Mouse (Mus musculus): Measurements from ENCODE around the gene Clk2. TPM values are rescaled to one million over a fixed set of nuclear protein-coding genes. Genes with fewer than 3 reads are reported as not detected.

Clk2 gene
- polyA plus RNA-seq, 1 experiment, result 27.7 TPM

DNA sequence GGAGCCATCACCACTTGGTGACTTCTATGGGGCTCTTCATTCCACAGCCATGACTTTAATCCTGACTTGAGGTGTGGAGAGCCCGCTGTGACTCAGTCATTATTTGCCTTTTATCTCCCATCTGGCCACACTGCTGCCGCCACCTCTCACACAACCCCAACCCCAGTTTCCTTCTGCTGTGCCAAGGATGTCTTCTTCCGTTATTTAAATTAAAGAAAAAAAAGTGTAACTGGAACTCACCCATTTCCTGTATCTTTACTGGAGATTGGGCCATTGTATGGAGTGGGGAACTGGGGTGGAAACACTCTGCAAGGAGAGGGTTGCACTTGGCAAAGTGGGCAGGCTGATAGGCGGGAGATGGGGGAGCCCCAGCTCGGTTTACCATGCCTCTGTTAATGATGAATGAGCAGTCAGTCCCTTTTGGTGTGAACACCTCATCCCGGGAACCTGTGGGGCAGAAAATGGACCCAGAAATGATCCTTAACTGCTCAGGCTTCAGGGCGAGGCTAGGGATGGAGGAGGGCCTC, 18.0 kb downstream of the Clk2 start:
- no peak for TF ChIP-seq POLR2A (IDR thresholded peaks at IDR 0.05; ENCODE audit: low read depth, low read length)
- TF ChIP-seq CTCF (IDR thresholded peaks at IDR 0.05; ENCODE audit: extremely low read depth, insufficient read length, insufficient replicate concordance, low read depth, low read length), result no peak
- Histone ChIP-seq H3K27me3 (ENCODE audit: control insufficient read depth, insufficient read depth, low read length) (no peaks in the 10 kb centered on the region), H3K27ac (ENCODE audit: insufficient read depth, low read depth, low read length) (no peak overlapping the region), H3K4me3 (ENCODE audit: low read depth, low read length) (peak overlapping the region; percentile 69), H3K36me3 (ENCODE audit: control insufficient read depth, insufficient read depth, low read length) (peaks cover 27% of the 10 kb centered on the region), H3K4me1 (ENCODE audit: control insufficient read depth, insufficient read depth, insufficient read length, low read length) (peaks cover 11% of the 10 kb centered on the region)
- WGBS, result 40% methylated on average over 7 of the region's 7 CpGs

DNA sequence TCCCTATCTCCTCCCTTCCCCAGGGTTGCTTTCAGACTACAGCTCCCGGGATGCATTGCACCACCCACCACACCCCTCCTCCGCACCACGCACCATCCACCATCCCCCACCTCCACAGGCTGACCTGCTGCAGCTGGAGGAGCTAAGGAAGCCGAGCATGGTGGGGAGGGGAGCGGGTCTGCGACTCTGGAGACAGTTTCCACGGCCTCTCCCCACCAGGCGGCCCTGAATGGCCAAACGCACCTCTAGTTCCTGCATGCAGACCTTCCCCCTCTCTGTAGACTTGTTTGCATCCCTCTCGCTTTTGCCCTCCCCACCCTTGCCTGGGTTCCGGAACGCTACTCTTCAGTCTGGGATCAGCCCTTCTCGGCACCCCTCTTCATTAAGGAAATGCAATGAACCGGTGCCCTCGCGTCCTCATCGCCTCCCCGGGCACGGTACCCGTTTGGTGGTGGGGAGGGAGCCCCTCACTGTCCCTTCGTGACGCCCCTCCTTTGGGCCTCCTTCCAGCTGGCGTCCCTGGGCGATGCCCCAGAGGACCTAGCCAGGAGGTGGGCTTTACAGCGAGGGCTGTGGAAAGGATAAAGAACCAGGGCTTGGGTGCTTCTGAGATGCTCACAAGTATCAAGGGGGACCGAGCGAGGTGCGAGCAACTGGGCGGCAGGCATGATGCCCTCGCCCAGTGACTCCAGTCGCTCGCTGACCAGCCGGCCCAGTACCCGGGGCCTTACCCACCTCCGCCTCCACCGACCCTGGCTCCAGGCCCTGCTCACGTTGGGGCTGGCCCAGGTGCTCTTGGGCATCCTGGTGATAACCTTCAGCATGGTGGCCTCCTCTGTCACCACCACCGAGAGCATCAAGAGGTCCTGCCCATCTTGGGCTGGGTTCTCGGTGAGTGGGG, 18.7 kb downstream of the Clk2 start, which contains the start of gene Fam189b:
Fam189b (plus strand) TSS at position 86 of the 901 bp plus-strand sequence.
- TF ChIP-seq CTCF (IDR thresholded peaks at IDR 0.05; ENCODE audit: extremely low read depth, insufficient read length, insufficient replicate concordance, low read depth, low read length) (no peak), POLR2A (IDR thresholded peaks at IDR 0.05; ENCODE audit: low read depth, low read length) (peak; percentile 26; the same call in 1 of the 2 replicates)
- Histone ChIP-seq H3K4me1 (ENCODE audit: control insufficient read depth, insufficient read depth, insufficient read length, low read length) (peaks cover 9% of the 10 kb centered on the region), H3K27ac (ENCODE audit: insufficient read depth, low read depth, low read length) (no peak within 1 kb of the TSS), H3K4me3 (ENCODE audit: low read depth, low read length) (peak within 1 kb of the TSS; percentile 69), H3K27me3 (ENCODE audit: control insufficient read depth, insufficient read depth, low read length) (no peaks in the 10 kb centered on the region), H3K36me3 (ENCODE audit: control insufficient read depth, insufficient read depth, low read length) (peaks cover 27% of the 10 kb centered on the region)
- 8% methylated on average over 39 of the region's 39 CpGs for WGBS

DNA sequence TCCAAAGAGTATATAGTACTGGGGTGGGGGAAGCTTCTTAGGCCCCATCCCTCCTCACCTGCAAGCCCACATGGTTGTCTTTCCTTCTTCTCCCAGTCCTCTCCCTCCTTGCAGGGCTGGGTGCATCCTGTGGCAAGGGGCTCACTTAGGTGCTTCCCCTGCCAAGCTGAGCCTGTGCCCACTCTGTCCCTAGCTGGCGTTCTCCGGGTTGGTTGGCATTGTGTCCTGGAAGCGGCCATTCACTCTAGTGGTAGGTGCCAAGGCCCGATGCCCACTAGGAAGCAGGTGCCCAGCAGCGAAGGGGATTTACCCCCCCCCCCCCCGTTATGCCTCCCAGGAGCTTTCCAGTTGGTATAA, 19.3 kb downstream of the Clk2 start:
- no peaks in the 10 kb centered on the region for H3K27me3 ChIP-seq (ENCODE audit: control insufficient read depth, insufficient read depth, low read length)
- 86% methylated on average over 6 of the region's 6 CpGs for WGBS
- peaks cover 27% of the 10 kb centered on the region for H3K36me3 ChIP-seq (ENCODE audit: control insufficient read depth, insufficient read depth, low read length)
- TF ChIP-seq POLR2A (IDR thresholded peaks at IDR 0.05; ENCODE audit: low read depth, low read length) (no peak), CTCF (IDR thresholded peaks at IDR 0.05; ENCODE audit: extremely low read depth, insufficient read length, insufficient replicate concordance, low read depth, low read length) (no peak)
- H3K4me3 ChIP-seq (ENCODE audit: low read depth, low read length), result peak overlapping the region; percentile 69; the same call in 1 of the 2 replicates
- no peak overlapping the region for H3K27ac ChIP-seq (ENCODE audit: insufficient read depth, low read depth, low read length)
- H3K4me1 ChIP-seq (ENCODE audit: control insufficient read depth, insufficient read depth, insufficient read length, low read length), result peaks cover 6% of the 10 kb centered on the region; the same call in 1 of the 2 replicates

DNA sequence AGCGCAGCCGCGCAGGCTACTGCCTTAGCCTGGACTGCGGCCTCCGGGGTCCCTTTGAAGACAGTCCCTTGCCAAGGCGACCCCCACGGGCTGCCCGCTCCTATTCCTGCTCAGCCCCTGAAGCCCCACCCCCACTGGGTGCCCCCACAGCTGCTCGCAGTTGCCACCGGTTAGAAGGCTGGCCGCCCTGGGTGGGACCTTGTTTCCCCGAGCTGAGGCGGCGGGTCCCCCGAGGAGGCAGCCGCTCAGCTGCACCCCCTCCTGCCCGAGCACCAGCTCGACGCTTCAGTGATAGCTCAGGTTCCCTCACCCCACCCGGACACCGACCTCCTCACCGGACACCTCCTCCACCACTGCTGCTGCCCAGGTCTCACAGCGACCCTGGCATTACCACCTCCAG, 22.6 kb downstream of the Clk2 start:
- 72% methylated on average over 23 of the region's 23 CpGs for WGBS
- Histone ChIP-seq H3K27me3 (ENCODE audit: control insufficient read depth, insufficient read depth, low read length) (no peaks in the 10 kb centered on the region), H3K4me3 (ENCODE audit: low read depth, low read length) (peak overlapping the region; percentile 43), H3K27ac (ENCODE audit: insufficient read depth, low read depth, low read length) (peak overlapping the region; percentile 61), H3K36me3 (ENCODE audit: control insufficient read depth, insufficient read depth, low read length) (peaks cover 1% of the 10 kb centered on the region; the same call in 1 of the 2 replicates), H3K4me1 (ENCODE audit: control insufficient read depth, insufficient read depth, insufficient read length, low read length) (peaks cover 4% of the 10 kb centered on the region; the same call in 1 of the 2 replicates)
- TF ChIP-seq POLR2A (IDR thresholded peaks at IDR 0.05; ENCODE audit: low read depth, low read length), result no peak
- TF ChIP-seq CTCF (IDR thresholded peaks at IDR 0.05; ENCODE audit: extremely low read depth, insufficient read length, insufficient replicate concordance, low read depth, low read length), result no peak

DNA sequence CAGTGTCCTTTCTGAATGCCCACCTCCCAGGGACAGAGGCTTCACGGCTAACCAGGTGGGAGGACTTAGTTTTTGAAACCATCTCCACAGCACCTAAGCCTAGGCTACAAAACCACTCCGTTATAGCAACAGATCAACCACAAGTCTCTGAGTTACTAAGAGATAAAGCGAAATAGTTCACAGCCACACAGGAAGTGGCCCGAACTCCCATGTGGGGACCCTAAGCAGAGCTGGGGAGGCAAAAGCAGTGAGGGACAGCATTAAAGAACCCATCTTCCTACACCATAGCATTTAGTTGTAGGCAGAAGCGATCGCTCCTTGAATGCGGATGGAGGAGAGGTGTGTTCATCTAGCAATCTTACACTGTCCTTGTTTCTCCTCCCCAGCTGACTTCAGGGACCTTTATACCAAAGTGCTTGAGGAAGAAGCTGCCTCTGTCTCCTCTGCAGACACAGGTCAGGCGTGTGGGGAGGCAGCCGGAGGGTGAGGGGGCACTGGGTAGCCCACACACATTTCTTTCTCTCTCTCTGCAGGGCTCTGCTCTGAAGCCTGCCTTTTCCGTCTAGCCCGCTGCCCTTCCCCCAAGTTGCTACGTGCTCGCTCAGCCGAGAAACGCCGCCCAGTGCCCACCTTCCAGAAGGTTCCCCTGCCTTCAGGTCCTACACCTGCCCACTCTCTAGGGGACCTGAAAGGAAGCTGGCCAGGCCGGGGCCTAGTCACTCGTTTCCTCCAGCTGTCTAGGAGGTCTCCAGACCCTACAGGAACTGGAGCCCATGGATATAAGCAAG, 23.3 kb downstream of the Clk2 start:
- H3K27ac ChIP-seq (ENCODE audit: insufficient read depth, low read depth, low read length), result peak overlapping the region; percentile 68
- no peaks in the 10 kb centered on the region for H3K27me3 ChIP-seq (ENCODE audit: control insufficient read depth, insufficient read depth, low read length)
- H3K4me1 ChIP-seq (ENCODE audit: control insufficient read depth, insufficient read depth, insufficient read length, low read length), result peaks cover 4% of the 10 kb centered on the region; the same call in 1 of the 2 replicates
- peak overlapping the region; percentile 52 for H3K4me3 ChIP-seq (ENCODE audit: low read depth, low read length)
- no peaks in the 10 kb centered on the region for H3K36me3 ChIP-seq (ENCODE audit: control insufficient read depth, insufficient read depth, low read length)
- no peak for TF ChIP-seq CTCF (IDR thresholded peaks at IDR 0.05; ENCODE audit: extremely low read depth, insufficient read length, insufficient replicate concordance, low read depth, low read length)
- no peak for TF ChIP-seq POLR2A (IDR thresholded peaks at IDR 0.05; ENCODE audit: low read depth, low read length)
- 88% methylated on average over 18 of the region's 18 CpGs for WGBS

DNA sequence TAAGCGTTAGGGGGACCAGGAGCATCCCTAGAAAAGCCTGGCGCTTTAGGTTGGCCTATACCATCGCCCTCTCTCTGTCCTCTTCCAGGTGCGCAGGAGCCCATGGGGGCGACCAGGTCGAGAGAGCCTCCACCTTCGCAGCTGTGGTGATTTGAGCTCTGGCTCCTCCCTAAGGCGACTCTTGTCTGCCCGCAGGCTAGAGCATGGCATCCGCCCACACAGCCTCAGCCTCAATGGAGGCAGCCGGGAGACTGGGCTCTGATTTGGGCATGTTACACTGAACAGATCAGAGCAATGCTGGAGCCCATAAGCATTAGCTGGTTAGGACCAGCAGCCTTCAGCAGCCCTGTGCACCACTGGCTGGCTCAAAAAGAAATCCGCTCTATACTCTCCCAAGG, 23.9 kb downstream of the Clk2 start:
- no peaks in the 10 kb centered on the region; the same call in 1 of the 2 replicates for H3K4me1 ChIP-seq (ENCODE audit: control insufficient read depth, insufficient read depth, insufficient read length, low read length)
- H3K4me3 ChIP-seq (ENCODE audit: low read depth, low read length), result peak overlapping the region; percentile 52
- peak overlapping the region; percentile 68 for H3K27ac ChIP-seq (ENCODE audit: insufficient read depth, low read depth, low read length)
- WGBS, result 84% methylated on average over 12 of the region's 12 CpGs
- TF ChIP-seq POLR2A (IDR thresholded peaks at IDR 0.05; ENCODE audit: low read depth, low read length) (no peak), CTCF (IDR thresholded peaks at IDR 0.05; ENCODE audit: extremely low read depth, insufficient read length, insufficient replicate concordance, low read depth, low read length) (no peak)
- no peaks in the 10 kb centered on the region for H3K27me3 ChIP-seq (ENCODE audit: control insufficient read depth, insufficient read depth, low read length)
- H3K36me3 ChIP-seq (ENCODE audit: control insufficient read depth, insufficient read depth, low read length), result no peaks in the 10 kb centered on the region
